Mouse (Mus musculus) limb, embryonic 11.5 days (tissue): Measurements from ENCODE around the gene Gm21970. TPM values are rescaled to one million over a fixed set of nuclear protein-coding genes. Genes with fewer than 3 reads are reported as not detected.

Source experiments
- ATAC-seq: fragments of 200-750 bp; cut with Nextera tagmentation; 2 replicates; pipeline ENCODE4 v1.8.0; 2017; ENCODE audit warnings: low read depth; ENCODE audit not compliant: insufficient number of reproducible peaks, low FRiP score, low TSS enrichment
- DNase-seq: peaks from one replicate; pipeline ENCODE4 v3.0.0-alpha.2; 2015; ENCODE audit warnings: low spot score
- H3K27ac ChIP-seq: fragments of 300-500 bp; sonication (generic); replicated peaks from 2 replicates; pipeline ENCODE4 v1.5.1; 2014; ENCODE audit warnings: low read depth, mild to moderate bottlenecking, low read length
- H3K27me3 ChIP-seq: fragments of 300-500 bp; sonication (generic); 2 replicates; pipeline ENCODE4 v1.6.1; 2014; ENCODE audit warnings: mild to moderate bottlenecking, low read length, mixed read lengths; ENCODE audit not compliant: control insufficient read depth, insufficient read depth
- H3K36me3 ChIP-seq: fragments of 300-500 bp; sonication (generic); 2 replicates; pipeline ENCODE4 v1.6.1; 2014; ENCODE audit warnings: mild to moderate bottlenecking, low read length, moderate library complexity, mixed read lengths; ENCODE audit not compliant: control insufficient read depth, insufficient read depth
- H3K4me1 ChIP-seq: fragments of 300-500 bp; sonication (generic); 2 replicates; pipeline ENCODE4 v1.6.1; 2014; ENCODE audit warnings: low read length, mixed read lengths; ENCODE audit not compliant: control insufficient read depth, insufficient read depth
- H3K4me2 ChIP-seq: fragments of 300-500 bp; sonication (generic); 2 replicates; pipeline ENCODE4 v1.6.1; 2014; ENCODE audit warnings: low read depth, mild to moderate bottlenecking, moderate library complexity; ENCODE audit not compliant: severe bottlenecking
- H3K4me3 ChIP-seq: fragments of 300-500 bp; sonication (generic); 2 replicates; pipeline ENCODE4 v1.5.1; 2014; ENCODE audit warnings: low read depth, low read length
- H3K9ac ChIP-seq: fragments of 300-500 bp; sonication (generic); 2 replicates; pipeline ENCODE4 v1.6.1; 2014; ENCODE audit warnings: mild to moderate bottlenecking, low read length
- H3K9me3 ChIP-seq: fragments of 300-500 bp; sonication (generic); 2 replicates; pipeline ENCODE4 v1.6.1; 2016; ENCODE audit warnings: low read length; ENCODE audit not compliant: control insufficient read depth
- WGBS: fragments of 180-500 bp; shearing (Covaris S2); extraction: QIAGEN DNeasy Blood & Tissue Kit; methylation state at CpG from one replicate; pipeline ENCODE4 v1.1.7; 2014; 5-methylcytosine and 5-hydroxymethylcytosine counted together
- polyA plus RNA-seq: library from polyadenylated mRNA; unstranded; fragments of >200 nt; fragmentation: Nextera tagmentation; extraction: Ambion mirVana; gene quantifications from 2 replicates; pipeline ENCODE4 v1.2.1, GENCODE M21; 2014

The Gm21970 gene
- polyA plus RNA-seq, 1 experiment from 2014 or later, result not detected

DNA sequence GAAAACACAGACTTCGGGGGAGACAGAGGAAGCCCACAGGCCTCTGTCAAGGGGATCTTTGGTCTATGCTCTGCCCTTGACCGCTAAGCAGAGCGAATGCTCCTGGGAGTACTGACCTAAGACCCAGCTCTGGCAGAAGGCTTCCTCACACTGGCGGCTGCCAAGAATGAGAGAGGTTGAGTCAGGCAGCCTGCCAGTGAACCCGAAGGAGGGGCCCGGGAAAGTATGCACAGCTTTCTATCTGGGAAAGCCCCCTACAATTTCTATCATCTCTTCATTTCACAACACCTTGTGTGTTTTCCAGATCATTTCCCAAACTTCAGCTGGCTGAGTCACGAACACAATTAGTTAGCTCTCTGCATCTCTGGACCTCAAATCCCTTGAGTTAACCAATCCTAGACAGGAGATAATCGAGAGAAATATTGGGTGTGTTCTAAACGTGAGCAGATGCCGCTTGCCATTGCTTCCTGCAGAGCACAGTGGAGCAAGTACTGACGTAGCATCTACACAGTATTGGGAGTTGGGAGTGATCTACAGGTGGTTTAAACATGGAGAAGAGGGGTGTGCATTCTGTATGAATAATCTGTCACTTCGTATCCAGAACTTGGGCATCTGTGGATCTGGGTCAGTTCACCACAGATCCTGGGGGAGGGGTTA is 28.8 kb upstream of the Gm21970 start:
- H3K27ac ChIP-seq, result no peak overlapping the region
- H3K4me1 ChIP-seq, result no peaks in the 10 kb centered on the region
- no peak for ATAC-seq
- WGBS, result 72% methylated on average over 12 of the region's 12 CpGs
- DNase-seq, result no peak
- no peak overlapping the region for H3K9ac ChIP-seq
- no peaks in the 10 kb centered on the region for H3K9me3 ChIP-seq
- no peak overlapping the region for H3K4me2 ChIP-seq
- no peak overlapping the region for H3K4me3 ChIP-seq
- H3K36me3 ChIP-seq, result no peaks in the 10 kb centered on the region
- no peaks in the 10 kb centered on the region for H3K27me3 ChIP-seq

GRCm38 (mm10) chr16:91363483-91363882 is 28.0 kb upstream of the Gm21970 start:
- H3K9ac ChIP-seq, result no peak overlapping the region
- H3K27me3 ChIP-seq, result no peaks in the 10 kb centered on the region
- H3K36me3 ChIP-seq, result no peaks in the 10 kb centered on the region
- no peak overlapping the region for H3K4me3 ChIP-seq
- no peak overlapping the region for H3K4me2 ChIP-seq
- DNase-seq (no peak), ATAC-seq (no peak)
- no peak overlapping the region for H3K27ac ChIP-seq
- H3K9me3 ChIP-seq, result no peaks in the 10 kb centered on the region
- H3K4me1 ChIP-seq, result no peaks in the 10 kb centered on the region
- 52% methylated on average over 3 of the region's 3 CpGs for WGBS

DNA sequence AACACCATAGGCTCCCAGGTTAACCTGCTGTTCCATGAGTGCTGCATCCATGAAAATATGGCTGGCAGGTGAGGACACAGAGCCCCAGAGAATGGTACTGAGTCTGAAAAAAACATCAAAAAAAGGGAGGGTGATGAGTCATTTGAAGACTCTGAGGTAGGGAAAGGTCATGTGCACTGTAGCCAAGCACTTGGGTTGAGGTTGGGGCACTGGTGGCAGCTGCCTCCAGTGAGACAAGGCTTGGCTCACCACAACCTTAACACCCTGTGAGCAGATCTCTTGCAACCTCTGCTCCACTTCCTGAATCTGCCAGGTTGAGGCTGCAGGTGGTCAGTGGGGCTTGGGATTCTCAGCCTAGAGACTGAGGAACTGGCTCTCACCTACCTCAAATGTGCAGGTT is 25.0 kb upstream of the Gm21970 start:
- no peaks in the 10 kb centered on the region for H3K4me1 ChIP-seq
- H3K4me3 ChIP-seq, result no peak overlapping the region
- DNase-seq, result no peak
- H3K27ac ChIP-seq, result no peak overlapping the region
- no peak overlapping the region for H3K9ac ChIP-seq
- H3K27me3 ChIP-seq, result no peaks in the 10 kb centered on the region
- H3K9me3 ChIP-seq, result no peaks in the 10 kb centered on the region
- no peak for ATAC-seq
- H3K4me2 ChIP-seq, result no peak overlapping the region
- H3K36me3 ChIP-seq, result no peaks in the 10 kb centered on the region

GRCm38 (mm10) chr16:91367066-91367465 is 24.5 kb upstream of the Gm21970 start:
- DNase-seq, result no peak
- Histone ChIP-seq H3K4me1 (no peaks in the 10 kb centered on the region), H3K9me3 (no peaks in the 10 kb centered on the region), H3K36me3 (no peaks in the 10 kb centered on the region), H3K4me2 (no peak overlapping the region), H3K27ac (no peak overlapping the region), H3K4me3 (no peak overlapping the region), H3K9ac (no peak overlapping the region), H3K27me3 (no peaks in the 10 kb centered on the region)
- no peak for ATAC-seq
- 92% methylated on average over 2 of the region's 2 CpGs for WGBS

DNA sequence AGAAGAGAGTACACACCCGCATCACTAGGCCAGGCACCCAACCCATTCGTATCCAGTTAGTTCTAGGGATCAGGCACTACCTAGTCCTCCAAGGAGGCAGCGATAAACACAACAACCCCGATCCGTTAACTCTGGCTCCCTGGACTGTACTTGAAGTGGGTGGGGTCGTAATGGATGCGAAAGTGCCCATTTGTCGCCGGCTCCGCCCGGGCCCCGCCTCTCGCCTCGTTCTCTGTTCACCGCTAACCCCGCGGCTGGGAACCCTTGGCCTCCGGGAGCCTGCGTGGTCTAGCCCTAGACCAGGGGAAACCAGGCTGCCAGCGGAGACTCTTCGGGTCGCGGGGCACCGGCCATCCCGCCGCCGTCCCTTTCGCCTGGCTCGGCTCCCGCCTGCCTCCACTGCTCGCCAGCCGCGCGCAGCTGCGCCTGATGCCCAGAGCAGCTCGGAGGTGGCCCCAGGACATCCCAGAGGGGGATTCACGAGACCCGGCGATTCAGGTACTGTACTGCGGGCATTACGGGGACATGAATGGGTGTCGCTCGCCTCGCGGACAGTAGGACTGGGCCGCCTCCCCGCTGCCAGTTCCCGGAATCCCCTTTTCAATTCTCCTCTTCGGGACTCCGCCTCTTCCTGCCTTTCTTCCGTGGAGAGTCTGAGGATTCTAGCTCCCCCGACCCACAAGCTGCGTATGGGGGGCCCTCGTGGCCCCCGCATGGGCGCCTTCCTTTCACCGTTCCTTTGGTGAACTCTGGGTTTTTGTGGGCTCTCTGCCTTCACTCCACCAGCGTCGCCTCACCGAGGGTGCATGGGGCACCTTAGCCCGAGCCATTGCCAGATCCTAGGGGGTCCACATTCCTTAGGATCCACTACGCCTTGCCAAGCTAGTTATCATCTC is 18.7 kb upstream of the Gm21970 start, which contains the start of gene Ifnar2:
TSS of gene Ifnar2 (plus strand) at position 207 of the 896 bp plus-strand sequence.
- Histone ChIP-seq H3K4me1 (peaks cover 4% of the 10 kb centered on the region; the same call in 1 of the 2 replicates), H3K4me2 (peak within 1 kb of the TSS; percentile 62), H3K36me3 (no peaks in the 10 kb centered on the region), H3K4me3 (peak within 1 kb of the TSS; percentile 78), H3K9me3 (no peaks in the 10 kb centered on the region), H3K9ac (peak within 1 kb of the TSS; percentile 84), H3K27me3 (no peaks in the 10 kb centered on the region), H3K27ac (peak within 1 kb of the TSS; percentile 82)
- WGBS, result under 1% methylated on average over 60 of the region's 62 CpGs
- DNase-seq (peak; percentile 80), ATAC-seq (peak; percentile 85)

GRCm38 (mm10) chr16:91373473-91374252 is 17.9 kb upstream of the Gm21970 start:
- Histone ChIP-seq H3K27me3 (no peaks in the 10 kb centered on the region), H3K9me3 (no peaks in the 10 kb centered on the region), H3K36me3 (no peaks in the 10 kb centered on the region), H3K4me3 (peak overlapping the region; percentile 78), H3K9ac (peak overlapping the region; percentile 84), H3K4me1 (peaks cover 4% of the 10 kb centered on the region; the same call in 1 of the 2 replicates), H3K4me2 (peak overlapping the region; percentile 62), H3K27ac (peak overlapping the region; percentile 82; the same call in 1 of the 2 replicates)
- 38% methylated on average over 13 of the region's 13 CpGs for WGBS
- no peak for ATAC-seq
- DNase-seq, result no peak

GRCm38 (mm10) chr16:91374253-91374634 is 17.3 kb upstream of the Gm21970 start:
- Histone ChIP-seq H3K27me3 (no peaks in the 10 kb centered on the region), H3K36me3 (no peaks in the 10 kb centered on the region), H3K27ac (no peak overlapping the region), H3K4me1 (peaks cover 4% of the 10 kb centered on the region; the same call in 1 of the 2 replicates), H3K9ac (no peak overlapping the region), H3K9me3 (no peaks in the 10 kb centered on the region), H3K4me2 (no peak overlapping the region), H3K4me3 (no peak overlapping the region)
- ATAC-seq (no peak), DNase-seq (no peak)
- WGBS, result 93% methylated on average over 3 of the region's 3 CpGs

- H3K4me3 ChIP-seq, result no peak overlapping the region
- WGBS, result 94% methylated on average over 10 of the region's 10 CpGs
- no peak overlapping the region for H3K9ac ChIP-seq
- DNase-seq, result no peak
- H3K36me3 ChIP-seq, result no peaks in the 10 kb centered on the region; the same call in 1 of the 2 replicates
- no peaks in the 10 kb centered on the region for H3K27me3 ChIP-seq
- H3K4me1 ChIP-seq, result peaks cover 4% of the 10 kb centered on the region; the same call in 1 of the 2 replicates
- H3K4me2 ChIP-seq, result no peak overlapping the region
- no peak overlapping the region for H3K27ac ChIP-seq
- no peaks in the 10 kb centered on the region for H3K9me3 ChIP-seq
- ATAC-seq, result no peak
Observed at GRCm38 (mm10) chr16:91376701-91377100, 14.8 kb upstream of the Gm21970 start.
